Mouse (Mus musculus): ENCODE results near the gene Mrpl20.

DNA sequence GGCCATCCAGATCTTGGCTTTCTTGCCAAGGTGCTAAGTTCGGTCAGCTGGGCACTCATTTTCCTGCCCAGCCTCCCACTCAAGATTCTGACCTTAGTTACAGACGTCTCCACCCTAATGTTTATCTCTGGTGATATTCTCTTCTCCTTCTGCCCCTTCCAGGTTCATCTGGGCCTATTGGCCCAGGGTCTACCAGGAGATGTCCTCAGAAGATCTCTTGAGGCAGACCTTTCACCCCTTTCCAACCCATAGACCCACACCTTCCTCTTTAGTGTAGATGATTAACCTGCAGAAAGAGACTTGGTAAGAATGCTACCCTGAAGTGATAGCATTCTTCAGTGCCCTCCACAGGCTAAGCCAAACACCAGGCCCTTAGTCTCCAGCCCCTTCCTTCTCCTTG is 31.0 kb upstream of the Mrpl20 start:
- TF ChIP-seq CTCF (IDR thresholded peaks at IDR 0.05 in 2 of 3, conservative IDR thresholded peaks at IDR 0.05 in 1 of 3; ENCODE audit: control insufficient read depth in 1 of 3, insufficient read depth in 1 of 3, low read depth in 2 of 3, low read length in 3 of 3, poor library complexity in 1 of 3, severe bottlenecking in 1 of 3) (no peak), EP300 (IDR thresholded peaks at IDR 0.05; ENCODE audit: low read depth in 1 of 2, low read length in 2 of 2) (no peak), E2F4 (IDR thresholded peaks at IDR 0.05; ENCODE audit: borderline replicate concordance, low read depth, low read length) (no peak), HCFC1 (IDR thresholded peaks at IDR 0.05; ENCODE audit: low read depth, low read length) (no peak), UBTF (IDR thresholded peaks at IDR 0.05; ENCODE audit: borderline replicate concordance, insufficient read depth, low read depth, low read length) (no peak), TBP (IDR thresholded peaks at IDR 0.05; ENCODE audit: low read depth, low read length) (no peak), ZC3H11A (IDR thresholded peaks at IDR 0.05; ENCODE audit: low read depth, low read length) (no peak)

Data from MEL (cell line).